Mouse (Mus musculus) stomach, embryonic 15.5 days (tissue): ENCODE measurements around the gene 1700020D05Rik. TPM values are rescaled to one million over a fixed set of nuclear protein-coding genes. Genes with fewer than 3 reads are reported as not detected.
"Not testable (repeated sequence)": the region's sequence is repeated elsewhere in the genome, so short reads cannot be mapped to it uniquely, and the experiment has no call there.

ENCODE experiments used
- ATAC-seq: fragments of 200-750 bp; cut with Nextera tagmentation; 2 replicates; pipeline ENCODE4 v1.8.0; 2017; ENCODE audit warnings: low read depth, moderate number of reproducible peaks, moderate TSS enrichment; ENCODE audit not compliant: insufficient read depth, low FRiP score
- H3K27ac ChIP-seq: fragments of 300-500 bp; sonication (generic); 2 replicates; pipeline ENCODE4 v1.5.1; 2015; ENCODE audit warnings: mild to moderate bottlenecking, inconsistent platforms
- H3K27me3 ChIP-seq: fragments of 300-500 bp; sonication (generic); replicated peaks from 2 replicates; pipeline ENCODE4 v1.6.1; 2015; ENCODE audit warnings: inconsistent platforms
- H3K36me3 ChIP-seq: fragments of 300-500 bp; sonication (generic); 2 replicates; pipeline ENCODE4 v1.6.1; 2015; ENCODE audit warnings: inconsistent platforms
- H3K4me1 ChIP-seq: fragments of 300-500 bp; sonication (generic); 2 replicates; pipeline ENCODE4 v1.6.1; 2015; ENCODE audit warnings: inconsistent platforms
- H3K4me2 ChIP-seq: fragments of 300-500 bp; sonication (generic); 2 replicates; pipeline ENCODE4 v1.6.1; 2015; ENCODE audit warnings: mild to moderate bottlenecking, inconsistent platforms
- H3K4me3 ChIP-seq: fragments of 300-500 bp; sonication (generic); replicated peaks from 2 replicates; pipeline ENCODE4 v1.5.1; 2015; ENCODE audit warnings: inconsistent platforms
- H3K9ac ChIP-seq: fragments of 300-500 bp; sonication (generic); 2 replicates; pipeline ENCODE4 v1.6.1; 2015; ENCODE audit warnings: inconsistent platforms
- H3K9me3 ChIP-seq: fragments of 300-500 bp; sonication (generic); 2 replicates; pipeline ENCODE4 v1.6.1; 2016; ENCODE audit warnings: inconsistent platforms
- WGBS: fragments of 180-500 bp; shearing (Covaris S2); methylation state at CpG from one replicate; pipeline ENCODE4 v1.1.7; 2015; 5-methylcytosine and 5-hydroxymethylcytosine counted together
- polyA plus RNA-seq: library from polyadenylated mRNA; unstranded; fragments of >200 nt; fragmentation: Nextera tagmentation; extraction: Ambion mirVana; gene quantifications from 2 replicates; pipeline ENCODE4 v1.2.1, GENCODE M21; 2015

The 1700020D05Rik gene
- polyA plus RNA-seq, 1 experiment from 2014 or later = not detected

GRCm38 (mm10) chr19:5492641-5493040 lies 10.9 kb downstream of the 1700020D05Rik start:
- peaks cover 31% of the 10 kb centered on the region for H3K36me3 ChIP-seq
- peaks cover 20% of the 10 kb centered on the region; the same call in 1 of the 2 replicates for H3K4me1 ChIP-seq
- ATAC-seq = no peak
- no peak overlapping the region for H3K9ac ChIP-seq
- H3K27me3 ChIP-seq = no peaks in the 10 kb centered on the region
- no peak overlapping the region for H3K4me2 ChIP-seq
- WGBS = 78% methylated on average over 4 of the region's 4 CpGs
- H3K9me3 ChIP-seq = no peaks in the 10 kb centered on the region
- H3K4me3 ChIP-seq = no peak overlapping the region
- H3K27ac ChIP-seq = no peak overlapping the region

- Histone ChIP-seq H3K4me1 (peaks cover 35% of the 10 kb centered on the region), H3K9ac (peak overlapping the region; percentile 99), H3K36me3 (peaks cover 31% of the 10 kb centered on the region), H3K27me3 (no peaks in the 10 kb centered on the region), H3K27ac (peak overlapping the region; percentile 100), H3K4me2 (peak overlapping the region; percentile 50), H3K4me3 (peak overlapping the region; percentile 98), H3K9me3 (no peaks in the 10 kb centered on the region)
- ATAC-seq = peak; percentile 17; the same call in 1 of the 2 replicates
- under 1% methylated on average over 59 of the region's 59 CpGs for WGBS
These were observed 12.5 kb downstream of the 1700020D05Rik start for GRCm38 (mm10) chr19:5490898-5491708.

GRCm38 (mm10) chr19:5490313-5490897 lies 13.2 kb downstream of the 1700020D05Rik start, which contains the start of gene Cfl1:
Gene Cfl1, plus strand, starts transcription at chr19:5490455.
- peak; percentile 68 for ATAC-seq
- Histone ChIP-seq H3K36me3 (peaks cover 31% of the 10 kb centered on the region), H3K27ac (peak within 1 kb of the TSS; percentile 100), H3K27me3 (no peaks in the 10 kb centered on the region), H3K4me3 (peak within 1 kb of the TSS; percentile 98), H3K9ac (peak within 1 kb of the TSS; percentile 99), H3K4me1 (peaks cover 36% of the 10 kb centered on the region), H3K9me3 (no peaks in the 10 kb centered on the region), H3K4me2 (peak within 1 kb of the TSS; percentile 90)
- under 1% methylated on average over 61 of the region's 62 CpGs for WGBS

- Histone ChIP-seq H3K4me3 (peak overlapping the region; percentile 98), H3K4me2 (peak overlapping the region; percentile 90), H3K27ac (peak overlapping the region; percentile 100), H3K4me1 (peaks cover 36% of the 10 kb centered on the region), H3K36me3 (peaks cover 32% of the 10 kb centered on the region)
- WGBS = 40% methylated on average over 10 of the region's 10 CpGs
- not testable (repeated sequence) for H3K9me3 ChIP-seq, H3K9ac ChIP-seq, ATAC-seq, H3K27me3 ChIP-seq
These were observed 13.9 kb downstream of the 1700020D05Rik start for GRCm38 (mm10) chr19:5489721-5490120.

- peaks cover 34% of the 10 kb centered on the region for H3K4me1 ChIP-seq
These were observed 14.6 kb downstream of the 1700020D05Rik start for GRCm38 (mm10) chr19:5488878-5489571.

GRCm38 (mm10) chr19:5487768-5488550 lies 15.6 kb downstream of the 1700020D05Rik start, which contains the start of gene Mus81:
Gene Mus81, minus strand, starts transcription at chr19:5488402.
- Histone ChIP-seq H3K9me3 (no peaks in the 10 kb centered on the region), H3K36me3 (peaks cover 25% of the 10 kb centered on the region), H3K27ac (peak within 1 kb of the TSS; percentile 100), H3K4me3 (peak within 1 kb of the TSS; percentile 63), H3K9ac (peak within 1 kb of the TSS; percentile 58), H3K4me2 (peak within 1 kb of the TSS; percentile 90), H3K4me1 (peaks cover 30% of the 10 kb centered on the region), H3K27me3 (no peaks in the 10 kb centered on the region)
- peak; percentile 76 for ATAC-seq
- WGBS = under 1% methylated on average over 39 of the region's 39 CpGs

More at GRCm38 (mm10) chr19:5488878-5489571, 14.6 kb downstream of the 1700020D05Rik start:
- WGBS = under 1% methylated on average over 26 of the region's 26 CpGs
- Histone ChIP-seq H3K27ac (peak overlapping the region; percentile 100), H3K27me3 (no peaks in the 10 kb centered on the region), H3K4me3 (peak overlapping the region; percentile 63), H3K4me2 (peak overlapping the region; percentile 90), H3K36me3 (peaks cover 29% of the 10 kb centered on the region), H3K9me3 (no peaks in the 10 kb centered on the region), H3K9ac (peak overlapping the region; percentile 31; the same call in 1 of the 2 replicates)
- ATAC-seq = peak; percentile 83

GRCm38 (mm10) chr19:5486771-5487170 lies 16.8 kb downstream of the 1700020D05Rik start:
- Histone ChIP-seq H3K4me3 (no peak overlapping the region), H3K9ac (no peak overlapping the region), H3K27ac (no peak overlapping the region), H3K4me2 (peak overlapping the region; percentile 90; the same call in 1 of the 2 replicates), H3K27me3 (no peaks in the 10 kb centered on the region), H3K4me1 (peaks cover 22% of the 10 kb centered on the region), H3K36me3 (peaks cover 27% of the 10 kb centered on the region; the same call in 1 of the 2 replicates), H3K9me3 (no peaks in the 10 kb centered on the region)
- no peak for ATAC-seq
- 75% methylated on average over 4 of the region's 4 CpGs for WGBS

GRCm38 (mm10) chr19:5486286-5486685 lies 17.3 kb downstream of the 1700020D05Rik start:
- H3K4me2 ChIP-seq = no peak overlapping the region
- WGBS = 78% methylated on average over 8 of the region's 8 CpGs
- ATAC-seq = no peak
- H3K9me3 ChIP-seq = no peaks in the 10 kb centered on the region
- H3K9ac ChIP-seq = 0 out of 2 replicates have a peak overlapping the region, but pooled peaks have one; percentile 12
- H3K27ac ChIP-seq = no peak overlapping the region
- H3K4me3 ChIP-seq = no peak overlapping the region
- H3K36me3 ChIP-seq = peaks cover 31% of the 10 kb centered on the region
- peaks cover 22% of the 10 kb centered on the region for H3K4me1 ChIP-seq
- H3K27me3 ChIP-seq = no peaks in the 10 kb centered on the region

GRCm38 (mm10) chr19:5485821-5486220 lies 17.8 kb downstream of the 1700020D05Rik start:
- 90% methylated on average over 7 of the region's 7 CpGs for WGBS

GRCm38 (mm10) chr19:5485371-5485770 lies 18.2 kb downstream of the 1700020D05Rik start:
- no peak for ATAC-seq
- Histone ChIP-seq H3K27ac (no peak overlapping the region), H3K9ac (no peak overlapping the region), H3K9me3 (no peaks in the 10 kb centered on the region), H3K27me3 (no peaks in the 10 kb centered on the region), H3K4me2 (no peak overlapping the region), H3K4me3 (no peak overlapping the region), H3K36me3 (peaks cover 38% of the 10 kb centered on the region), H3K4me1 (peaks cover 22% of the 10 kb centered on the region)
- WGBS = 85% methylated on average over 8 of the region's 8 CpGs

More at GRCm38 (mm10) chr19:5485821-5486220, 17.8 kb downstream of the 1700020D05Rik start:
- Histone ChIP-seq H3K4me1 (peaks cover 22% of the 10 kb centered on the region), H3K4me2 (no peak overlapping the region), H3K4me3 (no peak overlapping the region), H3K36me3 (peaks cover 34% of the 10 kb centered on the region), H3K27ac (no peak overlapping the region), H3K9me3 (no peaks in the 10 kb centered on the region), H3K9ac (no peak overlapping the region), H3K27me3 (no peaks in the 10 kb centered on the region)
- ATAC-seq = no peak

- Histone ChIP-seq H3K4me3 (no peak overlapping the region), H3K27me3 (no peaks in the 10 kb centered on the region), H3K27ac (no peak overlapping the region), H3K9ac (no peak overlapping the region), H3K36me3 (peaks cover 45% of the 10 kb centered on the region), H3K4me2 (no peak overlapping the region), H3K9me3 (no peaks in the 10 kb centered on the region), H3K4me1 (peaks cover 22% of the 10 kb centered on the region)
- no peak for ATAC-seq
- 90% methylated on average over 5 of the region's 5 CpGs for WGBS
These were observed 19.1 kb downstream of the 1700020D05Rik start for GRCm38 (mm10) chr19:5484496-5484895.
